Mouse (Mus musculus) limb, embryonic 13.5 days (tissue): ENCODE results near the gene Samd4b. TPM values are rescaled to one million over a fixed set of nuclear protein-coding genes. Genes with fewer than 3 reads are reported as not detected.
"Not testable (repeated sequence)": the region's sequence is repeated elsewhere in the genome, so short reads cannot be mapped to it uniquely, and the experiment has no call there.

Source experiments
- ATAC-seq: fragments of 200-750 bp; cut with Nextera tagmentation; 2 replicates; pipeline ENCODE4 v1.8.0; 2017; ENCODE audit warnings: low read depth, moderate number of reproducible peaks, moderate TSS enrichment; ENCODE audit not compliant: low FRiP score
- H3K27ac ChIP-seq: fragments of 300-500 bp; sonication (generic); 2 replicates; pipeline ENCODE4 v1.5.1; 2015; ENCODE audit warnings: inconsistent platforms, mild to moderate bottlenecking, moderate library complexity
- H3K27me3 ChIP-seq: fragments of 300-500 bp; sonication (generic); 2 replicates; pipeline ENCODE4 v1.6.1; 2015; ENCODE audit warnings: mild to moderate bottlenecking, inconsistent platforms
- H3K36me3 ChIP-seq: fragments of 300-500 bp; sonication (generic); 2 replicates; pipeline ENCODE4 v1.6.1; 2015; ENCODE audit warnings: inconsistent platforms, mild to moderate bottlenecking, moderate library complexity
- H3K4me1 ChIP-seq: fragments of 300-500 bp; sonication (generic); 2 replicates; pipeline ENCODE4 v1.6.1; 2015; ENCODE audit warnings: inconsistent platforms
- H3K4me2 ChIP-seq: fragments of 300-500 bp; sonication (generic); replicated peaks from 2 replicates; pipeline ENCODE4 v1.6.1; 2015; ENCODE audit warnings: inconsistent platforms, mild to moderate bottlenecking, moderate library complexity
- H3K4me3 ChIP-seq: fragments of 300-500 bp; sonication (generic); 2 replicates; pipeline ENCODE4 v1.5.1; 2015; ENCODE audit warnings: moderate library complexity, mild to moderate bottlenecking, inconsistent platforms
- H3K9ac ChIP-seq: fragments of 300-500 bp; sonication (generic); 2 replicates; pipeline ENCODE4 v1.6.1; 2015; ENCODE audit warnings: mild to moderate bottlenecking, inconsistent platforms
- H3K9me3 ChIP-seq: fragments of 300-500 bp; sonication (generic); 2 replicates; pipeline ENCODE4 v1.6.1; 2016; ENCODE audit warnings: inconsistent platforms
- WGBS: fragments of 180-500 bp; shearing (Covaris S2); methylation state at CpG from one replicate; pipeline ENCODE4 v1.1.7; 2015; 5-methylcytosine and 5-hydroxymethylcytosine counted together
- polyA plus RNA-seq: library from polyadenylated mRNA; unstranded; fragments of >200 nt; fragmentation: Nextera tagmentation; extraction: Ambion mirVana; gene quantifications from 2 replicates; pipeline ENCODE4 v1.2.1, GENCODE M21; 2015

Samd4b gene
- polyA plus RNA-seq, 1 experiment from 2014 or later = 31.7 TPM

DNA sequence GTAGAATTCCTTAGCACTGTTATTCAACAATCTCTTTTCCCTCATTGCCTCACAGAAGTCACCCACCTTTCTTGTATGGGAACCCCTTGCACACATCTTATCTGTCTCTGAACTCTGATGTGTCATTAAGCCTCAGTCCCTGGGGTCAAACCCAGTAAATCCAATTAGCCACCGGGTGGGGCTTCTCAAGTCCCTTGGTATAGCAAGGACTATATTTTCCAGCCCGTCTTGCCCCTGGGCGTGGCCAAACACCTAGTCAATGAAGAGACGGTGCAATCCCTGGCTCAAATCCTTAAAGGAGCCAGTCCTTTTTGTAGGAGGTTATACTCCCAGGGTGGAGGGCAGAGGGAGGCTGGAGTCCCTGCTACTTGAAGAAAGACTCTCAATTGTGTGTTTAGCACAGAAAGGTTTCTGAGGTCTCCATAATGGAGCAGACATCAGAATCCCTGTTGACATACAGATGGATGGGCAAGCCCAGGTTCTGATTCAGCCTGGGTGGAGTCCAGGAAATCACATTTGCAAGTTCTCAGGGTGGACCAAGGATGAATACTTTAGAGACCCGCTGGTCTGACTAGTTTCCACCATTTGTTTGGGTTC is 41.9 kb downstream of the Samd4b start:
- H3K4me3 ChIP-seq = no peak overlapping the region
- H3K4me2 ChIP-seq = no peak overlapping the region
- no peaks in the 10 kb centered on the region for H3K27me3 ChIP-seq
- H3K36me3 ChIP-seq = peaks cover 27% of the 10 kb centered on the region
- H3K9ac ChIP-seq = no peak overlapping the region
- H3K4me1 ChIP-seq = peaks cover 4% of the 10 kb centered on the region; the same call in 1 of the 2 replicates
- no peaks in the 10 kb centered on the region for H3K9me3 ChIP-seq
- 14% methylated on average over 5 of the region's 5 CpGs for WGBS
- ATAC-seq = no peak
- no peak overlapping the region for H3K27ac ChIP-seq

DNA sequence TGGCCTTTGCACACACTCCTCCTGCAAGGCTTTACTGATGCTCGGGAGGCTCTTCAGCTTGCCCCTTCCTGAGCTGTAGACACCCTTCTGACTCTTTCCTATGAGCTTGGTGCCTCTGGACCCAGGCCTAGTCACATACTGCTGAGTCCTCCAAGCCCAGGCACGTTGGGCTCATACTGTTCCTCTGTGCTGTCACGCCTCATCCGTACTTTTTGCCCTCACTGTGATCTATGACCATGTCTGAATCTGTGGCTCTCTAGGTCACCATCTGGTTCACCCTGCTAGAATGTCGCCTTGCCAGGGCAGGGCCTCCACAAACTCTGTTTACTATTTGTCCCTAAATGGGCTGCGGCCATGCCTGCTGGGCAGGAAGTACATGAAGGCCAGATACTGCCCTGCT is 44.9 kb downstream of the Samd4b start:
- Histone ChIP-seq H3K36me3 (no peaks in the 10 kb centered on the region; the same call in 1 of the 2 replicates), H3K4me3 (no peak overlapping the region), H3K4me2 (no peak overlapping the region), H3K27me3 (peaks cover 6% of the 10 kb centered on the region), H3K9ac (no peak overlapping the region), H3K9me3 (no peaks in the 10 kb centered on the region), H3K4me1 (peaks cover 4% of the 10 kb centered on the region; the same call in 1 of the 2 replicates), H3K27ac (no peak overlapping the region)
- WGBS = 90% methylated on average over 6 of the region's 6 CpGs
- ATAC-seq = no peak

DNA sequence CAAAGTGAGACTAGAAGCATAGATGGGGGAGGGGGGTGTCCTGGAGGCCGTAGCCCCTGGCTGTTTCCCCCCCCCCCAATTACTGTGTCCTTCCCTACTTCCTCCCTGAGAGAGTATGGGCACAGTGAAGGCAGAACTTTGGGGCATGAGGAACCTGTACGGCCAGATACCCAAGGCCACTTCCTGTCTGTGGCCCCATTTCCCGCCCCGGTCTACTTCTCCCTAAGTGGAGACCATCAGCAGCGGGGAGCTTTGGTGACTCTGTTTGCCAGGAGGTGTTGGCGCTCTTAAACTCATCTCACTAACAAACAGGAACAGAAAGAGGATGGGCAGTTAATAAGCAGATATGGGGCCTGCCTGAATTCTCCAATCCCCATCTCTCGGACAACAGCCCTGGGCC is 50.3 kb downstream of the Samd4b start:
- Histone ChIP-seq H3K4me3 (no peak overlapping the region), H3K4me1 (peaks cover 19% of the 10 kb centered on the region), H3K9ac (no peak overlapping the region), H3K9me3 (no peaks in the 10 kb centered on the region), H3K4me2 (no peak overlapping the region), H3K36me3 (no peaks in the 10 kb centered on the region), H3K27ac (no peak overlapping the region), H3K27me3 (peaks cover 55% of the 10 kb centered on the region)
- no peak for ATAC-seq
- WGBS = 65% methylated on average over 7 of the region's 7 CpGs

DNA sequence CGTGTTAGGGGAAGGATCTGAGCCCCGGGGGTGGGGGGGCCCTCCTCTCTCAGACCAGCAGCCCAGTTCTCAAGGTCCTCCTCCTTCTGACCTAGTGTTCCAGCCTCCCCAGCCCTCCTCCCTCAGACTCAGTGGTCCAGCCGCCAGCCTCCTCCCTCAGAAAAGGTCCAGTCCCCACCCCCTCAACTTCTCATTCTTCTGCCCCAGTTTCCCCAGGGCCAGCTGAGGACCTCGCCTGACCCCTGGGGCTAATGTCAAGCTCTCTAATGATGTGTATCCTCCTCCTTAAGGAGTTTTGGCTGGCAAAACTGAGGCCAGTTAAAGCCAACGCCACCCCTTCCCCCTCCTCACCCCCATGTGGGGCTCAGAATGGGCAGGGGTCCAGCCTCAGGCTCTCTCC is 50.8 kb downstream of the Samd4b start, which contains the start of gene Nccrp1:
TSS of gene Nccrp1 (minus strand) at position 101 of the 400 bp plus-strand sequence.
- Histone ChIP-seq H3K27me3 (peaks cover 55% of the 10 kb centered on the region), H3K36me3 (no peaks in the 10 kb centered on the region), H3K27ac (no peak within 1 kb of the TSS), H3K9me3 (no peaks in the 10 kb centered on the region), H3K4me3 (peak within 1 kb of the TSS; percentile 34), H3K9ac (peak within 1 kb of the TSS; percentile 51; the same call in 1 of the 2 replicates), H3K4me1 (peaks cover 19% of the 10 kb centered on the region), H3K4me2 (peak within 1 kb of the TSS; percentile 57)
- 12% methylated on average over 5 of the region's 5 CpGs for WGBS
- no peak for ATAC-seq

DNA sequence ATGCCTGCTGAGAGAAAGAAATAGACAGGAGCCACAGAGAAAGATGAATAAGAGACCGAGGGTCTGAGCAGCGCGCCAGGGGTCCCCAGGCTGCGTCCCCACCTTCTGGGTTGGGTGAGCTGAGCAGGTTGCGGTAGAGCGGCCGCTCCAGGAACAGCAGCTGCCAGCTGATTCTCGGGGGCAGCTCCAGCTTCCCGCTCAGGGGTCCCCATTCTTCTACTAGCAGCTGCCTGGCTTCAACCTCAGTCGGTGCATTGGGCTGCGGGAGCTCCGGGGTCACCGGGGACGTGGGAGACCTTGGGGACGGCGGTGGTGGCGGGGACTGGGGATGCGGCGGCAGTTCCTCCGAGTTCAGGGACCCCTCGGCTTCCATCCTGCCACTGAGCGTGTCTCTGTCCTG is 51.3 kb downstream of the Samd4b start:
- peaks cover 55% of the 10 kb centered on the region for H3K27me3 ChIP-seq
- H3K9ac ChIP-seq = peak overlapping the region; percentile 51; the same call in 1 of the 2 replicates
- H3K27ac ChIP-seq = no peak overlapping the region
- H3K4me3 ChIP-seq = peak overlapping the region; percentile 34
- no peak for ATAC-seq
- H3K9me3 ChIP-seq = no peaks in the 10 kb centered on the region
- peaks cover 19% of the 10 kb centered on the region for H3K4me1 ChIP-seq
- WGBS = 2% methylated on average over 20 of the region's 22 CpGs
- no peaks in the 10 kb centered on the region for H3K36me3 ChIP-seq
- peak overlapping the region; percentile 57 for H3K4me2 ChIP-seq

DNA sequence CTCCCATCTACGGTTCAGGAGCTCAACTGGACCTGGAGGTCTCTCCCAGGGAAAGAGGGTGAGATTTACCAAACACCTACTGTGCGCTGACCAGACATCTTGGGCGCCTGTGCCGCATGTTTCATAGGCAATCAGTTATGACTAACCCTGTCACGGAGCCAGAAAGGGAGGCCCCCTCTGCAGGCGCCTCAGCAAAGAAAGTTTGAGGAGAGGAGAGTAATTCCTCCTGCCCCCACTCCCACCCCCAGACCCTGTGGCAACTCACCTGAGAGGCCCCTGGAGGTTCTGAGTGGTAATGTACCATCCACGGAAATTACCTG is 52.1 kb downstream of the Samd4b start:
- WGBS = 36% methylated on average over 7 of the region's 7 CpGs
- Histone ChIP-seq H3K27ac (no peak overlapping the region), H3K4me2 (no peak overlapping the region), H3K4me3 (no peak overlapping the region), H3K27me3 (peaks cover 55% of the 10 kb centered on the region), H3K9ac (no peak overlapping the region), H3K9me3 (no peaks in the 10 kb centered on the region), H3K4me1 (peaks cover 19% of the 10 kb centered on the region), H3K36me3 (no peaks in the 10 kb centered on the region)
- no peak for ATAC-seq

DNA sequence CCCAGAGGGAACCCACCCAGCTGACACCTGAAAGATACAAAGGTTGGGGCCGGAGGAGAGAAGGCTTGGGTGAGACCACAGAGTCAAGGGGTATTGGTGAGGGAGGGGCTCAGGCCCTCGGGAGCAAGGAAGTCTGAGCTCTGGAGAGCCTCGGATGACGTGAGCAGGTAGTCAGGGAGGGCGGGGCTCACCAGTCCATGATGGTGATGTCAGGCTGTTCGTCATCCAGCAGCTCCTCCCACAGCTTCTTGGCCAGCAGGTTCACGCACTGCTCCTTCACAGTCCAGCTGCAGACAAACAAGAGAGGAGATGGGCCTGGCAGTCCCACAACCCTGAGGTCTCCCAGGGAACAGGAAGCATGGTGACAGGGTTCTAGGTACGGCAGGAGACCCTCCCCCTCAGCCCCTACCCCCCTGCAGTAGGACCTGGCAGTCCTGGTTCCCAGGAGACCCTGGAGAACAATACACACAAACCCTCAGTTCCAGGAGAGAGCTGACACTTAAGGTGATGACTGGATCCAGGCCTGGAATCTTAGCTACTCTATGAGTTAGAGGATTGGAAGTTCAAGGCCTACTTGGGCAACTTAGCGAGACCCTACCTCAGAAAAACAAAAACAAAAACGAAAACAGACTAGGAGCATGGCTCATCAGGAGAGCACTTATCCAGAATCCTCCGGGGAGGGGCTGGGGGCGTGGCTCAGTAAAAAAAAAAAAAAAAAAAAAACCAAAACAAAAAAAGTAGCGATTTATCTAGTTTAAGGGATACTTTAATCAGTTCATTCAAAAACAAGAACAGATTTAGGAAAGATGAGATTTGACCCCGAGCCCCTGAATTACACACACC is 52.7 kb downstream of the Samd4b start:
- Histone ChIP-seq H3K27ac (no peak overlapping the region), H3K4me2 (no peak overlapping the region), H3K9me3 (no peaks in the 10 kb centered on the region), H3K36me3 (no peaks in the 10 kb centered on the region), H3K27me3 (peaks cover 55% of the 10 kb centered on the region), H3K4me1 (peaks cover 19% of the 10 kb centered on the region), H3K4me3 (no peak overlapping the region), H3K9ac (no peak overlapping the region)
- no peak for ATAC-seq
- WGBS = 24% methylated on average over 14 of the region's 14 CpGs

DNA sequence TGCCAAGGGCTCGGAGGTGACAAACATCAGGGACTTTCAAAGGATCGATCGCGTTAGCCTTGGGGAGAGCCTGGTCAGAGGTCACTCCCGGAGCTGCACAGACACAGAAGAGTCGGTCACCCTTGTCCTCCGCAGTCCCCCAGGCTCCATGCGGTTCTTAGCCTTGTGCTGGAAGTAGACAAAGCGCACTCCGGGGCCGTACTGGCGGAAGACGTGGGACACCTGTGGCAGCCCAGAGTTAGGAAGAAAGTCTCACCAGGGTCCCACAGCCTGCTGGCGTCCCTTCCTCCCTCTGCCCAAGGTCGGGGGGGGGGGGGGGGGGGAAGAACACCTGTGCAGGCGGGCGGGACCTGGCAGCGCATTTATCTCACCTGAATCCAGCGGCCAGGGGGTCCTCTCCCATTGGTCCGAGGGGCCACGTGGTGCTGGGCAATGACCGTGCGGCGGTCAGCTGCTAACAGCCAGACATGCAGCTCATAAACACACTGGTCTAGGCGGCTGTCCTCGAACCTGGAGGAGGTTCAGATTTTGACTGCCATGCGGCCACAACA is 53.8 kb downstream of the Samd4b start:
- peaks cover 55% of the 10 kb centered on the region for H3K27me3 ChIP-seq
- H3K9me3 ChIP-seq = no peaks in the 10 kb centered on the region
- 2% methylated on average over 24 of the region's 27 CpGs for WGBS
- H3K27ac ChIP-seq = no peak overlapping the region
- no peak overlapping the region for H3K9ac ChIP-seq
- peak overlapping the region; percentile 12; the same call in 1 of the 2 replicates for H3K4me3 ChIP-seq
- peaks cover 19% of the 10 kb centered on the region for H3K4me1 ChIP-seq
- no peaks in the 10 kb centered on the region for H3K36me3 ChIP-seq
- peak overlapping the region; percentile 41 for H3K4me2 ChIP-seq
- ATAC-seq = no peak

DNA sequence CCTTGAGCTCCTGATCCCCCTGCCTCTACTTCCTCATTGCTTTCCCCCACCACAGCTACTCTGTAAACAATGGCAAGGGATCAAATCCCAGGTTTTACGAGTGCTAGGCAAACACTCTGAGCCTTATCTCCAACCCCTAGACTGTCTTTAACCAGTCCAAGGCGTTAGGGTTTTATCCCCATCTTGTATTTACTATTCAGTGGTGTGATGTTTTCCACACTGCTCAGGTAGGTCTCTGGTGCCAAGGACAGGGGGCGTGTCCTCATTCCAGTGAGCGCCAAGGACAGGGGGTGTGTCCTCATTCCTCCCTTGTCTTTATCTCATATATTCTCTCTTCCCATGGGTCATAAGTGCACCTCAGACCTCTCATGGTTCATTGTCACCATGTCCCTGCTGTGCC is 57.4 kb downstream of the Samd4b start, which contains the start of gene Sycn:
TSS of gene Sycn (plus strand) at position 360 of the 400 bp plus-strand sequence.
- Histone ChIP-seq H3K9me3 (no peaks in the 10 kb centered on the region), H3K4me3 (no peak within 1 kb of the TSS), H3K36me3 (no peaks in the 10 kb centered on the region), H3K27me3 (peaks cover 23% of the 10 kb centered on the region), H3K9ac (no peak within 1 kb of the TSS), H3K4me1 (0 out of 2 replicates have a peak, but pooled peaks cover 5% of the 10 kb centered on the region), H3K27ac (no peak within 1 kb of the TSS), H3K4me2 (no peak within 1 kb of the TSS)
- WGBS = 73% methylated on average over 4 of the region's 4 CpGs
- ATAC-seq = no peak

DNA sequence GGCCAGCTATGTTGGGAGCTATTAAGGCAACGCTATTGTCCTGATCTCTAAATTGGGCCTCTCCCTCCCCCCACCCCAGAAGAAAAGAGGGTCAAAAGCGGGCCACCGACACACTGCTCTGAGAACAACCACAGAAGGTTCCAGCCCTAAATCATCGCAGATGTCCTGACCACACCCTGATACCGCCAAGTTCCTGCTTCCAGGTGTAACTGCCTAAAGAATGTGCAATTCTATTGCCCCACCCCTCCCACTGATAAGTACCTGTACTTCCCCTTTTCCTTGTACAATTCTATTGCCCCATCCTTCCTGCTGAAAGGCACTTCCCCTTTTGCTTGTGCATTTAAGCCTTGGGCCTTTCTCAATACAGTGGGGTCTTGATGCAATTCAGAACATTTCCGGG is 59.1 kb downstream of the Samd4b start:
- WGBS = 80% methylated on average over 6 of the region's 6 CpGs
- H3K4me3 ChIP-seq, H3K36me3 ChIP-seq, H3K9ac ChIP-seq, H3K27me3 ChIP-seq, H3K9me3 ChIP-seq, H3K4me2 ChIP-seq, ATAC-seq, H3K4me1 ChIP-seq, H3K27ac ChIP-seq: not testable (repeated sequence)

DNA sequence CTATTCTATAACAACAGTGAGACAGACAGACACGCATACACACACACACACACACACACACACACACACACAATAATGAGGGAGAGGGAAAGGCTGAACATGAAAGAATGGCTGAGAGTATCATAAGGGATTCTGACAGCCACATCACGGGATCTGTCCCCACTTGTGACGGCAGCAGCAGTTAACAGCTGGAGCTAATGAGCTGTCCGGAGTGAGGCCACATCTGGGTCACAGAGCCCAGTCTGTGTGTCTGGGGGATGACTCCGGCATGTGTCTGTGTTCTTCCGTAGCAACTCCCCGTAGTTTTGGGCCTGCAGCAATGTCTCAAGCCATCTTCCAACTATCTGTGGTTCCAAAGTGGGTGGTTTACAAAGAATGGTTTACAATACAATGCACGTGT is 65.9 kb downstream of the Samd4b start:
- no peak overlapping the region for H3K4me2 ChIP-seq
- no peaks in the 10 kb centered on the region; the same call in 1 of the 2 replicates for H3K4me1 ChIP-seq
- no peak for ATAC-seq
- no peak overlapping the region for H3K27ac ChIP-seq
- WGBS = 48% methylated on average over 8 of the region's 8 CpGs
- no peak overlapping the region for H3K4me3 ChIP-seq
- H3K36me3 ChIP-seq = no peaks in the 10 kb centered on the region
- peaks cover 4% of the 10 kb centered on the region; the same call in 1 of the 2 replicates for H3K27me3 ChIP-seq
- no peaks in the 10 kb centered on the region for H3K9me3 ChIP-seq
- no peak overlapping the region for H3K9ac ChIP-seq
